Mouse (Mus musculus) B cell, adult 2 months (primary cell): ENCODE data around the gene Polr2m.

Source experiments
- DNase-seq, 2 experiments: peaks; one replicate each; pipeline ENCODE4 v3.0.0; 2022

Polr2m gene

DNA sequence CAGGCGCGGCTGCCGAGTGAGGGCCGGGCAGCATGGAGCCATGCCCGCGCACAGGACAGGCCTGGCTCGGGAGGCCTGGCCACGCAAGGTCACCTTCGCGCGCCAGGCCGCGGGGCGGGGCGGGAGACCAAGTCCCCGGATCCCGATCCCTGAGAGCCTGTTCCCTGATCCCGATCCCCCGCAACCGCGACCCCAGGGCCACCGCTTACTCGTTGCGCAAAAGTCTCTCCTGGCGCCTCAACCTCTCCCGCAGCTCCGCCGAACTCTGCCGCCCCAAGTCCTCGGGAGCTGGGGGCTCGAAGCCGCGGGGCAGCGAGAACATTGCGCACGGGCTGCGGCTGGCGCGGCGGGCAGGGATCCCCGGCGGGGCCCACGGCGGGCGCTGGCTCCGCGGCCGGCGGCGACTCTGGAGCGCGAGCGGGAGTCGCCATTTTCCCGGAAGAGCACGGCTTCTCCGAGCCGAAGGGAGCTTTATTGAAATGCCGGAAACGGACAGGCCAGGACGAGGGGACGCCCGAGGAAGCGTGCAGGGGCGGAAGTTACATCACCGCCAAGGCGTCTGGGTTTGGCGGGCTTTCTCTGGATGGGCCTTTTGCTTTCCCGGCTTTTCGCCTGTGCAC, at the start of gene Polr2m:
TSS of gene Polr2m (minus strand) at position 461 of the 620 bp plus-strand sequence.
- DNase-seq = peak; percentile 97

DNA sequence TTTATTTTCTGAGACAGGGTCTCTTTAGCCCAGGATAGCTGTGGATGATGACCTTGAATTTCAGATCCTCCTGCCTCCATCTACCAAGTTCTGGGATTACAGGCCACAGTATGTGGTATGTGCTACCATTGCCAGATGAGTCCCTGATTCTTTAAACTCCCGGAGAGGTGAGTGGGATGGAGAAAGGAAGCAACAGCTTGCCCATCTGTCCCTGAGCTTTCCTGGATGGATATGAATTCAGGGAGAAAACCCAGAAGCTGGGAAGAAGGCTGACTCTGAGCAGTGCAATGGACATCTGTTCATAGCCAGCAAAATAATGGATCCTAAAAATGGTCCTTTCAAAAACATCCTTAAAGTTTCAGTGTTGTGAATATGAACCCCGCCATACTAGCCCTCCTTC, 49.3 kb upstream of the Polr2m start:
- no peak for DNase-seq

DNA sequence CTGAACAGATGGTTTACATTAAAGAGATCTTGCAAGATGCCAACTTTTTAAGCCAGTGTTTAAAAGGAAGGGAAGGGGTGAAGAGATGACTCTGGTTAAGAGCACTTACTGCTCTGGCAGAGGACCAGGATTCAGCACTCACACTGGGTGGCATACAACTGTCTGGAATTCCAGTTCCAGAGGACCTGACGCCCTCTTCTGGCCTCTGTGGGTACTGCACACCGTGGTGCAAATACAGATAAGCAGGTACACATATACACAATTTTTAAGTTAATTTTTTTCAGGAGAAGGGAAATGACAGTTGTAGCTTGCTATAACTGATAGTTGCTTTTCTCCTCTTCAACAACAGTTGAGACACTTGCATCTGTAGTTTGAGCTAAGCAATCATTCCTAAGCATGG, 44.2 kb upstream of the Polr2m start:
- peak in 1 of 2 experiments; percentile 6 for DNase-seq

DNA sequence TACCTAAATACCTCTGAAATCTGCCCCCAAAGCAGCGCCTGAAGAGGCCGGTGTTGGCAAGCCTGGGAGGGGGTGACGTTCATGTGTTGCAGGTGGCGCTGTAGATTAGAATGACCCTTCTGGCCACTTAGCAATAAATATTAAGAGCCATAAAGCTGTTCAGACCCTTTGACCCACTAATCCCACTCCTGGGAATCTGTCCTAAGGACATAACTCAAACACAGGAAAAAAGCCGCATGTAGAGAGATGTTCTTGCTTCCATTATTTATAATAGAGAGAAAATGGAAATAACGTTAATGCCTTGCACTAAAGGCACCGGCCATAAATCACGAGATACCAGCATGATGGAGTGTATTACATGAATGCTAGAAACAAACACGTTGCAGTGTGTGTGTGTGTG, 41.7 kb upstream of the Polr2m start:
- no peak for DNase-seq

DNA sequence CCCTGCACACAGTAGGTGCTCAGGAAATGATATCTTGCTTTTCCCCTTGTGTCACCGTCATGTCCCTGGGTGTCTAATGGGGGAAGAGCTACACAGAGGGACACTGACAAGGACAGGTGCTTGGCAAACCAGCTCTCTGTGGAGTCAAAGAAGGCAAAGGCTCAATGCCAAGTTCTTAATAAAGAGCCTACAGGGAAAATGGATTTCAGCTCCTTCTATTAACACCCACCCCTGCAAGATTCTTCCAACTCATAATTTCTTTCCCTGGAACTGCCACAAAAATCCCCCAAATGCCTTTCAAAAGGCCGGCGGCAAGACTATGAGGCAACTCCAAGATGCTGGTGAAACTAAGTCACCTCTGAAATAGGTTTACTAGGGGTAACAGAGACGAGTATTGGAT, 38.2 kb upstream of the Polr2m start:
- no peak for DNase-seq

DNA sequence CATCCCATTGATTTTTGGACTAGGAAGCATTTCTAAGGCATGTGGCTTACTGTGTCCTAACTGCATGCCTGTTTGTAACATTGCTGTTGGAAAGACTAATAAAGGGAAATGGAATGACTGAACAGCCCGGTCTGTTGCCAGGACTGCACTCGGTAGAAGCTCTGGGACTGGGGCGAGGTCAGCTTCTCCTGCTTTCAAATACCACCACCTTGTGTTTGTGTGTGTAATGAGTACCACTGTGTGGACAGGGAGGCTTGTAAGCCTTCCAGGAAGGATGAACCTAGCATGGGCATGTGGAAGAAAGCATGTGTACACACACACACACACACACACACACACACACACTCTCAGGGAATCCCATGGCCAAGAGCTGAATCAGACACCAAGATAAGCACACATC, 34.1 kb upstream of the Polr2m start:
- DNase-seq = no peak

DNA sequence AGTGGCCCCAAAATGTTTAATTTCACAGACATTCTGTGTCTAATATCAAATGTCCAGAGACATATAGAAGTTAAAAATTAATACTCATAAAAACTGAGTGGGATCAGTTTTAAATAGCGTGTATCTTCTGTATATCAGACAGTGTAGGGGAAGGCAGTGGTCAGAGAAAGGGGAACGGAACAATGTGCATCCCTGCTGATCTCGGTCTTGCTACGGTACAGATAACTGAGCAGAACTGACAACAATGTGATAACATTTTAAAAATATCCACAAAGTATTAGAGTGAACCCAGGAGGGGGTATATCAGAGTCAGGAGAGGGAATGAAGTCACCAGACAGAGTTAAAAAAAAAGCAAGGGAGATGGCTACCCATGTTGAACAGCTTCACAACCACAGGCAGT, 31.8 kb upstream of the Polr2m start:
- DNase-seq = no peak

DNA sequence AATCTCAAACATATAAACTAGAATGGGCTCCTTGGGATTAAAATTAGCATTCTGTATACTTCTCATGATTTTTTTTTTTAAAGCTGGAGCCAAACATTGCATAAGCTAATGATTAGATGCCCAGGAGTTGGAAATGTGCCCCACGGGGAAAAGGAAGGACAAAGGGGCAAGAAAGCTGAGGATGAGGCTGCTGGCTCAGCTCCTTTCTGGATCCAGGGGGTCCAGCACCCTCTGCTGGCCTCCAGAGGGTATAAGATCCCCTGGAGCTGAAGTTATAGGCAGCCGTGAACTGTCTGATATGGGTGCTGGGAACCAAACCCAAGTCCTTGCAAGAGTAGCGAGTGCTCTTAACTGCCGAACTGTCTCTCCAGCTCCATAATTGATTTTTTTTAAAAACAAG, 30.1 kb upstream of the Polr2m start:
- DNase-seq = no peak

DNA sequence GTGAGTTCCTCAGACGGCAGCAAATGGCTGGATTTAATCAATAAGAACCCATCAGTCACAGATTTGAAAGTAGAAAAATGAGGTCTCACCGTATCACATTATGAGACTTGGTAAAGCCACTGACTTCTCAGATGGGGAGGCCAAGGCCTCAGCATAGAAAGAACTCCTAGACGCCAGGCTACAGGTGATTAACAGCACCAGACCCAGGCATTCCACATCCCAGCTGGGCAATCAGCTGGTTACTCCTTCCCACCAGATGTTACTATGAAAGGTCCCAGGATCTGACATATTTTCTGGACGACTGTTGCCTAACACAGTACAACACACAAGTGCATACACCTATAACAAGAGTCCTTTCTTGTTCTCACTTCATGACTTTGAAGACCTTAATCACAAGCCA, 27.8 kb upstream of the Polr2m start:
- DNase-seq = no peak

DNA sequence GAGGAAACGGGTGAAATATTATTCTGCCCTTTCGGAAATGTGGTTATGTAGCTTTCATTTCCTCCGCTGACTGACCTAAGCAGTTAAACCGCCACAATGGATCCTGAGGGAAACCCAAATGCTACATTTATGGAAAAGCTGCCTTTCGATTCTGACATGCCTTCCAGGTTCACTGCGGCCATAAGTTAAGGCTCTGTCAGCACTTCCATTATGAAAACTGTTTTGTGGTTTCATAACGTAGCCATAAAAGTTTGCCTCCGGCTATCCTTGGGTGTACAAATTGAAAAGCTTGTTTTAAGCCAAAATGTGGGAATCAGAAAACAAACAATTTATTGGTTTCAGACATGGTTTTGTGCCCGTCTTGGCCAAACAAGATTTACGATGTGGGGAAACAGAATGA, 27.2 kb upstream of the Polr2m start:
- no peak for DNase-seq

DNA sequence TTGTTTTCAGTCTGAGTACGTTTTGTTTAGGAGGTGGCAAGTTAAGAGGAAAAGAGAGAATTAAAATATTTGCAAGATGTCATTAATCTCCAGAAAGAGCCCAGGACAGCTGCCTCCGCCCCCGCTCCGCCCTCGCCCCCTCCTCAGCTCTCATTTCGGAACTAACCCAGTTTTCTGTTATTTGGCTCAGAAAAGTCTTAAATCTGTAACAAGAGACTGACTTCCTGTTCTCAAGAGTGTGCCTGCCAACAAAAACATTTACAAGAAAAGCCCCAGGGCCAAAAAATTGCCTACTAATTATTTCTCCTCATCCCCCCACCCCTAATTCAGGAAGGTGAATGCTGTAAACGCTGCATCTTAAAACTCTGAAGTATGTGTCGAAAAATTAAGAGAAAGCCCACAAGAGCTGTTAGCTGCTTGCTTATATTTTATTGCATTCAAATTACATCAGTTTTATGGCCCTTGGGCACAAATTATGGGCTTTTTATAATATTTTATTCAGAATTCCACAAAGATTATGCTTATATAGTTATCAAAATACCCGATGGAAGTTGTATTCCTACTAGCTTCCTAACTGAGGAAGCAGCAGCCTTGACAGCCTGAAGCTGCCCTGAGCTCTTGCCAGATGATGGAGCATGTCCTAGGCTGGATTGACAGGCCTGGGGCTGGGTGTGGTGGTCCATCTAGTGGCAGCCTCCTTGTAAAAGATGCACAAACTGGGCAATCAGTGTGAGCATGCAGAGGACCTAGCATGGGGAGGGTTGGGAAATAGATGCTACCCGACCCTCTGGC, 12.9 kb upstream of the Polr2m start:
- no peak for DNase-seq

DNA sequence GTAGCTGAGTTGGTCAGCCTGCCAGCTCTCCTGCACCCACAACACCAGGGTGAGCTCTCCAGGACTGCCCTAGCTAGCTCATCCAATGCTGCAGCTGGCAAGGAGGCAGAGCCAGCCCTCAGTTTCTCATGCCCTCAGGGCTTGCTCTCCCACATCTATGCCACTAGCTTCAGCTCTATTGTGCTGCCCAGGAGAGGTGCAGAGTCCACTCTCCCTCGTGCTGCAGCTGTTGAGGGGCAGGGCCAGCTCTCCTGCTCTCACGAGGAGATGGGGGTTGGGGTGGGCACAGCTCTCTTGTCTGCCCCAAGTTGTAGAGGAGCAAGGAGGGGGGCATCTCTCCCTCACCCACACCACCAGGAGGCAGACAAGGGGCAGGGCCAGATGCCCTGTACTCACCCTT, 10.9 kb upstream of the Polr2m start:
- no peak for DNase-seq

DNA sequence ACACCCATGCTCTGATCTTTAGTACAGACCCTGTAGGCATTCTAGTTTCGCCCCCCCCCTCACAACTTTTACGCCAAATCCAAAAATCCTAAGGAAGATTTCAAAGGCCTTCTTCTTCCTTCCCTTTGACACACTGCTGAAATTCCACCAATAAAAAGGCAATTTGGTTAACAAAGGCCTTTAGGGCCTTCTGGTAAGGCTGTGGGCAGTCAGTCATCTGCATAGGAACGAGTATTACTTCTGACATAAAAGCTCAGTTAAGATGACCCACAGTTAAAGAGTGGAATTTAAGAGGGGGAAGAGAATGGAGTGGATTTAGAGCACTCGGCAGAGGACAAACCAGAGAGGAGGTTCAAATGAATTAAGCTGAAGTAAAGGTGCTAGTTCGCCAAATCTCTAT, 8.0 kb upstream of the Polr2m start:
- no peak for DNase-seq

DNA sequence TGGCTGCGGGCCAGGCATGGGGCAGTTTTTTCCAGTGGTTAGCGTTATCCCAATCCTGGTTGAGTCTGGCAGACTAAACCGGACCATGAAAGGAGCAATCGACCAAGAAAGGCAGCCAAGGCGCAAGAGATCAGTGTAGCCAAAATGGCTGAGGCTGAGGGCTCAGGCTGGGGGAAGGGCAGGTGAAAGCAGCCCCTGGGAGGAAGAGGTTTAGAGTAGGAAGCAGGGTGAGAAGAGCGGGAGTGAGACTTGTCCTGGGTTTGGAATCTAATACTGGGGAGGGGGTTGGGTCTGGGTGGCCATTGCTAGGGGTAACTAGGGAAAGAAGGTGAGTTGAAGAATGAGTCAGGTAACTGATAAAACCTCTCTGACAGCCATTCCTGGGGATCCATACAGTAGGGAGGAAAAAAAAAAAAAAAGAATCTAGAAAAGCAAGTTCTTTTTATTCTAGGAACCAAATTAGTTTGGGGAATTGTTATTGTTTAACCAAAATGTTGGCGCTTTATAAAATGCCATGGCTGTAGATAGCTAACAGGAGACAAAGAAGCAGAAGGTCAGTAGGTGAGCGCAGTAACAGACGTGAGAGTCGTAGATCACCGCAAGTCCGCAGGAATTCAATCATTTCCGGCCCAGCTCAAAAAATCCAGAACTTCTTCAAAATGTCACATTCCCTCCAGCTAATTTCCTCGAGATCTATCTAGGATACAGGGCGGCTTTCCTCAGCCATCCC, 6.7 kb upstream of the Polr2m start:
- DNase-seq = no peak

DNA sequence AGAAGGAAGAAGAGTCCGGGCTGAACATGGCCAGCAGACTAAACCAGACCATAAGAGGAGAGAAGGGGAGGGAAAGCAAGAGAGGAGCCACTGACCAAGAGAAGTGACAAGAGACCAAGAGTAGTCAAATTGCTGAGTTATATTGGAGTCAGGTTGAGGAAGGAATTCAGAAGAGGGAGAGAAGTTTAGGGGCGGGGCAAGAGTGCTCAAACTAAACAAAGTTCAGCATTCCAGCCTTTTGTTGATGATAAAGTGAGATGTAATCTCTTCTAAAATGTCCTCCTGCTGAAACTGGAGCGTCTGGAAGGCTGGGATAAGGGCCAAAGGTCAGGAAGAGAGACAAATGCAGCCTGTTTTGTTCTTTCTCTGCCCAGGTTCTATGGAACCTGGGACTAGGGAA, 4.3 kb upstream of the Polr2m start:
- DNase-seq = no peak

DNA sequence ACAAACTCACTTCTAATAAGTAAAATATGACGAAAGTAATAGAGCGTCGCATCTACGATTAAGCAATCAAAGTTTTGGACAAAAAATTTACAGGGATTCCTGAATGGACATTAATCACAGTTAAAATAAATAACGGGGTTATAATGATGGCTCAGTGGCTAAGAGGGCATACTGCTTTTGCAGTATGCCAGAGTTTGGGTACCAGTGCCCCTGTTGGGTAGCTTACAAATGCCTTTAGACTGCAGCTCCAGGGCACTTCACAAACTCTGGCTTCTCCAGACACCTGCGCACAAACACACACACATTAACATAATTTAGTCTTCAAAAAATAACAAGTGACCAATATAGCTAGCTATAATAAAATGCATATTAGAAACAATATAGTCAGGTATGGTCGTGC, 392 bp upstream of the Polr2m start:
- DNase-seq = peak in 1 of 2 experiments; percentile 12

DNA sequence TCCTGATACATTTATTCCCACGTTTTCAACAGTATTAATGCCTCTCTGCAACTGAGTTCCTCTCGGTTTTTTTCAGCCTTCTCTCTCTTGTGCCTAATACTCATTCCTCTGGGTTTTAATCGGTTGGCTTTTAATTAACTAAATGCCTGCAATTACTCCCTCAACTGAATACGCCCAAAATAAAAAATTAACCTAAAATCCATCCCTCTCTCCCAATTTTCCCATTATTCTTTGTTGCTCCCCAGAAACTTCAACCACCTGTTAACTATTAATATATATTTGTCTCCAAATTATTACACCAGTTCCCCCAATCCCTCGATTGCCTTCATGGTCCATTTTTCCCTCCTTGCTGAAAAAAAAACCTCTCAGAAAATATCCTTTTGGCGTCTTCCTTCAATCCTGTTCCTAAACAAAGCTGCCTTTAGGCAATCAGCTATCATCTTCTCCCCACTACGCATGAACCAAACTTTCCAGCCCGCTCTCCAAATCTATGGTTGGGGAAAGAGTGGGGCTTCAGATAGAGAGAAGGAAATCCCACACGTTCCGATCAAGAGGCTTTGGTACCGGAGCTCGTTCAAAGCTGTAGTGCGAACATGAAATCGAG, 762 bp downstream of the Polr2m start:
- no peak for DNase-seq

DNA sequence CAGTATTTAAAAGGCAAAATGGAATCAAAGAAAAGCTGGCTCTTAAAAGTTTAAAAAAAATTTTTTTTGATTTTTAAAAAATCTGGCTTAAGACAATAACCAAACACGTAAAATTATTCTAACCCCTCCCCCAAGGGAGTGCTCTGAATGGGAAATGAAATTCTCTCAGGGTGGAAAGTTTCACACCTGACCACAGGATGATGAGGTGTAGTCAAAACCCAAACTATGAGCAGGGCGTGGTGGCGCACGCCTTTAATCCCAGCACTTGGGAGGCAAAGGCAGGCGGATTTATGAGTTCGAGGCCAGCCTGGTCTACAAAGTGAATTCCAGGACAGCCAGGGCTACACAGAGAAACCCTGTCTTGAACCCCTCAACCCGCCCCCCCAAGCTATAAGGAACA, 1.9 kb downstream of the Polr2m start:
- peak; percentile 12 to 24 for DNase-seq

DNA sequence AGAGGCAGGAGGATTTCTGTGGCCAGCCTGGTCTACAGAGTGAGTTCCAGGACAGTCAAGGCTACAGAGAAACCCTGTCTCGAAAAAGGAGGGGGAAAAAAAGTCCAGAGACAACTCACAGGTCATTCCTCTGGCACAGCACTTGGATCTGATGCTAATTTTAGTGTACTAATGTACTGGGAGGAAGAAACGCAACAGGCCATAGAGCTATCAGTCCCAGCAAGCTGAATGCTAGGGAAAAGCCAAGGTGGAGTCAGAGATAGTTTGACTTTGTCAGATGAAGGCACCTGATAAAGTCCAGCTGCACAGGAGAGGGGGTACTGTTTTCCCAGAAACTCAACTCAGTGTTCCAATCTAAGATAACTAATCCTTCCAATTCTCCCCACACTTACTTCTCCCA, 5.4 kb downstream of the Polr2m start:
- no peak for DNase-seq

DNA sequence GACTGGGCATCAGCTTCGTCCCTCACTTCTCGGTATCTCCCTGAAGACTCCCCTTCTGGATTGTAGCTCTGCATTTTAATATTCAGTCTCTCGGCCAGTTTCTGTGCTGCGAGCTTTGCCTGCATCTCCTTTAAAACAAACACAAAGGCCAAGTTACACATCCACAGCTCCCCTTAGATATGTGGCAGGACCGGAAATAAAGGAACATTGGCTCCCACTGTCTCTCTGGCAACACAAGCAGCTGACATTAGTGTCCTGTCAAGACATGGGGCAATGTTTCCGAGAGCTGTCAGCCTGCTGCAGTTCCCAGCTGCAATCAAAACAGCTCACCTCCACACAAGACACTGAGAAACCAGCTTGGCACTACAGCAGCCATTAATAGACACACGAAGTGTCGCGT, 6.3 kb downstream of the Polr2m start:
- DNase-seq = no peak

DNA sequence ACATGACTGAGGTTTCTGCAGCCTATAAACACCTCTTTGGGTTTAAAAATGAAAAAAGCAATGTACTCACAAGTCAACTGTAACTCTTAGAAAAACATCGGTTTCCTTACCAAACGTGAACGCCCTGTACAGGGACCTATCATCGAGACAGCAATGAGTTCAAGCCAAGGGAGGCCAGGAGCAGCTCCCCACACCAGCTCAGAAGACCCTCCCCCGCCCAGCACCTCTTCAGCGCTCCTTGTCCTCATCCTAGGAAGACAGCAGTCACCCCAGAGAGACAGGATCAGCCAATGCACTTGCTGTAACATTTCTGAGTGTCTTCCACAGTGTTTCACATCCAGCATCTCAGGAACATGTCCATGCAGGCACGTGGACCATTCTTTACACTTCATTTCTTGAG, 7.1 kb downstream of the Polr2m start:
- no peak for DNase-seq

DNA sequence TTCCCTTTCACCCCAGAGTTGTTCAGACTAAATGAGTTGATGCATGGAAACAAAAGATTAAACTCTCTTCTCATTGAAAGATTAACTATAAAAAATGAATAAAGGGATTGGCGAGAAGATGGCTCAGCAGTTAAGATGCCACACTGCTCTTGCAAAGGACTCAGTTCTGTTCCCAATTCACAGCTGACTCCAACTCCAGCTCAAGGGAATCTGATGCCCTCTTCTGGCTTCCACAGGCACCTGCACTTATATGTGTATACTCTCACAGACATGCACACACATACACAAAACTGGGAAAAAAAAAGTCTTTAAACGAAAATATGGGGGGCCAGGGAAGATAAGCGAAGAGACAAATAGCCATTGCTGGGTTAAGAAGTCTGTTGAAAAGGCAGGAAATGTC, 9.1 kb downstream of the Polr2m start:
- DNase-seq = no peak

DNA sequence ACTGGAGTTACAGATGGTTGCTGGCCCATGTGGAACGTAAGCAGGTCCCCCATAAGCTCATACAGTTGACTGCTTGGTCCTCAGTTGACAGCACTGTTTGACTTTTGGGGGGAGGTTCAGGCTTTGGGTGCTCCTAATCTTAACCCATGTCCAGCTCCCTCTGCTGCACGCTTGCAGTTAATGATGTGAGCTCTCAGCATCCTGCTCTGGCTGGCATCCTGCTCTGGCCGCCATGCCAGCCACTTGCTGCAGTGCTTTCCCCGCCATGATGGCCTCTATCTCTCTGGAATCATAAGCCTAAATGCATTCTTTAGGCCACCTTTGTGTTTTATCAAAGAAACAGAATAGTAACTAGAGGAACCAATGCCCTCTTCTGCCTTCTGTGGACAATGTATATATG, 10.2 kb downstream of the Polr2m start:
- DNase-seq = no peak

DNA sequence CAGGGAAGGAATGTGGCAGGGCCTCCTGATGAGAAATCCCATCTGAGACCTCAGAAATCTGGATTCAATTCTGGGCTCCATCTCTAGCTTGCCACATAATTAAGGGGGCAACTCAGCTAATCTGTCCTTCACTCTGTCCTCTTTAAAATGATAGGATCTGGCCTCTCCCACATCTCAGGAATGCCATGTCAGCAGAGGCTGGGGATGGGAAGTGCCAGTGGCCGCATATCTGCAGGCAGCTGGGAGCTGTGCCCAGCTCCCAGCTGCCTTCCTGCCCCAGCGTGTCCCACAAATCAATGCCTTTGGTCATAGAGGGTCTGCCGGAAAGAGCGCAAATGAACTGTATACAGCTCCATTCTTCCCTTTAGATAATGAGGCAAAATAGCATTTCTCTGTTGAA, 18.3 kb downstream of the Polr2m start:
- DNase-seq = no peak
